Mouse (Mus musculus): ENCODE results near the gene Kidins220.

- TF ChIP-seq CTCF (IDR thresholded peaks at IDR 0.05; ENCODE audit: extremely low read depth, insufficient read depth, low read length) (no peak), POLR2A (IDR thresholded peaks at IDR 0.05; ENCODE audit: extremely low read depth, insufficient read depth, low read length) (no peak)
Measured at GRCm38 (mm10) chr12:25110682-25111078, 136.0 kb downstream of the Kidins220 start.

Data from cortical plate, adult 2 months (tissue).